Mouse (Mus musculus) erythroid progenitor cell, adult 5-6 weeks (primary cell): ENCODE measurements around the gene Azi2. TPM values are rescaled to one million over a fixed set of nuclear protein-coding genes. Genes with fewer than 3 reads are reported as not detected.
A peak's percentile ranks its signal among the peaks of the same experiment; 100 is the strongest.

Experiments used
- ATAC-seq: replicated peaks from 2 replicates; pipeline ENCODE4 v1.8.0; 2016; ENCODE audit warnings: moderate number of reproducible peaks, mild to moderate bottlenecking, moderate TSS enrichment, inconsistent platforms; ENCODE audit not compliant: poor library complexity, low FRiP score, severe bottlenecking
- total RNA-seq, 2 experiments: library from RNA; stranded (forward) in 1 of 2; stranded (reverse) in 1 of 2; fragments of 150-400 nt in 1 of 2; fragments of 186-747, 209-891 nt in 1 of 2; gene quantifications; 2 replicates each; pipeline versions ENCODE4 v1.2.3 to v1.2.4; 2015 to 2017; ENCODE audit warnings: low replicate concordance in 2 of 2

Azi2 gene
- total RNA-seq (2015; ENCODE audit: low replicate concordance) (42.9 and 93.1 TPM in 2 replicates), total RNA-seq (2017; ENCODE audit: low replicate concordance) (47.7 and 81.4 TPM in 2 replicates)

GRCm38 (mm10) chr9:118040218-118041021 is at the start of gene Azi2:
Gene Azi2, plus strand, starts transcription at chr9:118040499.
- peak; percentile 97 for ATAC-seq

GRCm38 (mm10) chr9:117996631-117997030 is 43.7 kb upstream of the Azi2 start:
- ATAC-seq, result no peak

- ATAC-seq, result no peak
Measured at GRCm38 (mm10) chr9:118001488-118001887, 38.8 kb upstream of the Azi2 start.

- no peak for ATAC-seq
Measured at GRCm38 (mm10) chr9:118003218-118003886, 36.9 kb upstream of the Azi2 start.

GRCm38 (mm10) chr9:118003937-118004336 is 36.4 kb upstream of the Azi2 start:
- no peak for ATAC-seq

- ATAC-seq, result no peak
Measured at GRCm38 (mm10) chr9:118012928-118013327, 27.4 kb upstream of the Azi2 start.

- no peak for ATAC-seq
Measured at GRCm38 (mm10) chr9:118024966-118025365, 15.3 kb upstream of the Azi2 start.

GRCm38 (mm10) chr9:118029490-118029889 is 10.8 kb upstream of the Azi2 start:
- no peak for ATAC-seq

- ATAC-seq, result no peak
Measured at GRCm38 (mm10) chr9:118030252-118030651, 10.0 kb upstream of the Azi2 start.

GRCm38 (mm10) chr9:118031694-118032093 is 8.6 kb upstream of the Azi2 start:
- no peak for ATAC-seq

- ATAC-seq, result no peak
Measured at GRCm38 (mm10) chr9:118034990-118035389, 5.3 kb upstream of the Azi2 start.

GRCm38 (mm10) chr9:118041022-118041400 is 712 bp downstream of the Azi2 start:
- ATAC-seq, result peak; percentile 21; the same call in 1 of the 2 replicates

GRCm38 (mm10) chr9:118041646-118042045 is 1.3 kb downstream of the Azi2 start:
- ATAC-seq, result no peak

GRCm38 (mm10) chr9:118042738-118043137 is 2.4 kb downstream of the Azi2 start:
- no peak for ATAC-seq

- no peak for ATAC-seq
Measured at GRCm38 (mm10) chr9:118043581-118043980, 3.3 kb downstream of the Azi2 start.

GRCm38 (mm10) chr9:118045011-118045533 is 4.8 kb downstream of the Azi2 start:
- no peak for ATAC-seq

- peak; percentile 72; the same call in 1 of the 2 replicates for ATAC-seq
Measured at GRCm38 (mm10) chr9:118053286-118053685, 13.0 kb downstream of the Azi2 start.

- ATAC-seq, result no peak
Measured at GRCm38 (mm10) chr9:118059101-118059500, 18.8 kb downstream of the Azi2 start.

GRCm38 (mm10) chr9:118070442-118070841 is 30.1 kb downstream of the Azi2 start:
- no peak for ATAC-seq

- ATAC-seq, result no peak
Measured at GRCm38 (mm10) chr9:118071337-118071736, 31.0 kb downstream of the Azi2 start.

GRCm38 (mm10) chr9:118072101-118072500 is 31.8 kb downstream of the Azi2 start:
- ATAC-seq, result peak; percentile 82
